Mouse (Mus musculus): ENCODE data around the gene Znrf1.

DNA sequence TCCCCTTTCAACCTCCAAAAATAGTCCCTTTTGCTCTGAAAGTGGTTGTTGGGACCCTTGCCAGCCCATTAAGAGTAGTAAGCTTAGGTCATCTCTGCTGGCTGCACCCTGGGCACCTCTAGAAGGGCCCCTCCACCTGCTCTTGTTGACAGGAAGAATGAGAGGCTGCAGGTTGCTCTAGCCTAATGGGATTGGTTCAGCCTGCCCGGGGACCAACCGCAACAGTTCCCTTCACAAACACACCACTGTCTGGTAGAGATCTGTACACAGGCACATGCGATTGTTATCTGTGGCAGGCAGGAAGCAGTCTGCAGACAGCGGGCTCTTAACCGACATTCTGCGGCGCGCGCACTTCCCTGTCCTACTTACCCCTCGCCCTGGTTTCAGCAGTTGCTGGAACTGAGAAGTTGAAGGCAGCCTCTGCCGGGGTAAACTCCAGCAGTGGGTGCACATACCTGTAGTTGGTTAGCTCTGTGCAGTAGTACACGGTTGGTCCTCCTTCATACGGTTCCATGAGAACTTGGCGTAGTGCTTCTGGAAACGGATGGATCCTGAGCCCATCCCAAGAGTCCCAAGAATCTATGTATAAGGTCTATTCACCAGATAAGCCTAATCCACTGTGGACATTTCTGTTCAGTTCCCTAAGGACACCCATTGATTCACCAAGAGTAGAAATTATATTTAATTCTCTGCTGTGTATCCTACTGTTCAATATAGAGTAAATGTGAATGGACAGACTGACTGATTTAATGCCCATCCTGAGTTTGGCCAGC is 60.0 kb downstream of the Znrf1 start:
- no peak for TF ChIP-seq POLR2A (IDR thresholded peaks at IDR 0.05; ENCODE audit: low read depth, low read length)
- TF ChIP-seq CTCF (IDR thresholded peaks at IDR 0.05; ENCODE audit: borderline replicate concordance, insufficient read depth, low read length) = no peak

Data from embryonic fibroblast, embryonic 13.5 days (primary cell).